Mouse (Mus musculus) lung, postnatal 0 days (tissue): ENCODE results near the gene Scel.

ENCODE experiments used
- CTCF ChIP-seq: IDR thresholded peaks from 2 replicates; pipeline ENCODE4 v1.5.1; 2016; ENCODE audit warnings: antibody characterized with exemption, mild to moderate bottlenecking
- EP300 ChIP-seq: IDR thresholded peaks from 2 replicates; pipeline ENCODE4 v1.6.1; 2016; ENCODE audit warnings: antibody characterized with exemption, mild to moderate bottlenecking, control low read depth

DNA sequence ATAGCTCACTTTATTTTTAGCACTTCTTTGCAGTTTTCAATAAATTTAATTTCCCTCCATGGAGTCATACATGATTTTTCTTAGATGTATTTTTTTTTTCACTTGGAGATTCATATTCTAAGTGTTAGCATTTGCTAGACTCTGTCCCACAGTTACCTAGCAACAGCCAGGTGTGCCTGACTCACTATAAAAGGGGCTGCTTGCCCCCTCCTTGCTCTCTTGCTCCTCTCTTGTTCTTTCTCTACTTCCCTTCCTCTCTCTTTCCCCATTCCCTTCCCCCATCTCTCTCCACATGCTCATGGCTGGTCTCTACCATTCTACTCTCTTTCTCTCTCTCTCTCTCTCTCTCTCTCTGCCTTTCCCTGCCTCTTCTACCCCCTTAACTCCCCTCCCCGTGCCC is 14.1 kb upstream of the Scel start:
- TF ChIP-seq CTCF (no peak), EP300 (no peak)
